Mouse (Mus musculus): ENCODE results near the gene 4930562C15Rik. TPM values are rescaled to one million over a fixed set of nuclear protein-coding genes. Genes with fewer than 3 reads are reported as not detected.

Gene 4930562C15Rik
- polyA plus RNA-seq, 1 experiment from 2014 or later, result 0.36 TPM

DNA sequence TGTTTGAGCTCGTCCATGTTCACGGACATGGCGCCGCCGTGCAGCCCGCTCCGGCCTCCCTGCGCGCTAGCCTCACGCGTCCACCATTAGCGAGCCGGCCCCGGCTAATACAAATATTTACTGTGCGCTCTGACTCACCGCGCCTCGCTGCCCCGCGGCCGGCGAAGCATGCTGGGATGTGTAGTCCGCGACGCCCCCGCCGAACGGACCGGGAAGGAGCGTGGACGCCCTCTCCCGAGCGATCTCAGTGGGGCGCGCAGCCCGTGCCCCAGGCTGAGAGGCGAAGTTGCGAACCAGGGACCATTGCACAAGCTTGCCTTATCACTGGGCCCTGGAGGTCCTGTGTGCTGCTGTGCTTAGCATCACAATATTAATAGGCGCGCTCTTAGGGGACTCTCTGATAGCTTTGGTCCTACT lies 44.5 kb downstream of the 4930562C15Rik start:
- peak overlapping the region; percentile 91 for H3K4me2 ChIP-seq (ENCODE audit: low read depth, low read length, severe bottlenecking)
- ATAC-seq (replicated peaks; ENCODE audit: low FRiP score), result peak; percentile 76
- peak overlapping the region; percentile 81 for H3K9ac ChIP-seq (ENCODE audit: low read length)
- no peaks in the 10 kb centered on the region for H3K36me3 ChIP-seq (ENCODE audit: control insufficient read depth, insufficient read depth, low read length)
- peak; percentile 94 for DNase-seq (ENCODE audit: low spot score)
- peak overlapping the region; percentile 82 for H3K4me3 ChIP-seq (ENCODE audit: low read depth, low read length)
- under 1% methylated on average over 40 of the region's 40 CpGs for WGBS
- no peaks in the 10 kb centered on the region for H3K27me3 ChIP-seq (ENCODE audit: control insufficient read depth, insufficient read depth, low read length)
- H3K4me1 ChIP-seq (replicated peaks; ENCODE audit: control insufficient read depth, insufficient read depth, low read length), result peaks cover 15% of the 10 kb centered on the region
- H3K27ac ChIP-seq (ENCODE audit: low read depth, low read length), result peak overlapping the region; percentile 94
- no peaks in the 10 kb centered on the region for H3K9me3 ChIP-seq (ENCODE audit: control insufficient read depth, low read length)

DNA sequence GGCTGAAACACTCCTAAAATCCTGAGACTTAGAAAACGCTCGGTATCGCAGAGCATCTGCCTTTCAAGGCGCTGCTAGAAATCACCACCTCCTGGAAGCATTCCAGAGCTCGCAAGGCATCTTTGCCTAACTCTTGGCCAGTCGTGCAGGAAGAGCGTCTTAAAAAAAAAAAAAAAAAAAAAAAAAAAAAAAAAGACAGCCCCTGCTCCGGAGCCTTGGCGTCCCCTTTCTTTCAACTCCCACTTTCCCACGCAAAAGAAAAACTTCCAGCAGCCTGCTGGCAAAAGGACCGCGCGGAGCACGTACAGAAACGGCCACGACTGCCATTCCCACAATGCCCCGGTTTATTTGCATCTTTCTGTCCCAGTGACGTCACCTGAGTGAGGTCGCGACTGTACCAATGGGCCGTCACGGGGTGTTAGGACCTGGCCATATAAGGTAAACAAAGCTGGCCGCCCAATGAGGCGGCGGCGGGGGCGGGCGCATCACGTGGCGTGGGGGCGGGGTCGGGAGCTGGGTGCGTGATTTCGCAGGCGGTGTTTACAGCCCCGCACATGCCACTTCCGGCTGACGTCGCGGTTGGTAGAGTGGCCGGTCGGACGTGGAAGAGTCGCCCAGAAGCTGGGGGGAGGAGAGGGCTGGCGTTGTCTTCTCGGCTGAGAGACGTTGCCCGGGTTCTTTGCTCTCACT lies 45.1 kb downstream of the 4930562C15Rik start, which contains the start of gene Ubald1:
Gene Ubald1, minus strand, starts transcription at position 180 of the 690 bp plus-strand sequence.
- peak within 1 kb of the TSS; percentile 91 for H3K4me2 ChIP-seq (ENCODE audit: low read depth, low read length, severe bottlenecking)
- ATAC-seq (replicated peaks; ENCODE audit: low FRiP score), result peak; percentile 90
- no peaks in the 10 kb centered on the region for H3K27me3 ChIP-seq (ENCODE audit: control insufficient read depth, insufficient read depth, low read length)
- peak within 1 kb of the TSS; percentile 81 for H3K9ac ChIP-seq (ENCODE audit: low read length)
- no peaks in the 10 kb centered on the region for H3K36me3 ChIP-seq (ENCODE audit: control insufficient read depth, insufficient read depth, low read length)
- H3K27ac ChIP-seq (ENCODE audit: low read depth, low read length), result peak within 1 kb of the TSS; percentile 94
- peak within 1 kb of the TSS; percentile 82 for H3K4me3 ChIP-seq (ENCODE audit: low read depth, low read length)
- WGBS, result under 1% methylated on average over 48 of the region's 48 CpGs
- no peaks in the 10 kb centered on the region for H3K9me3 ChIP-seq (ENCODE audit: control insufficient read depth, low read length)
- H3K4me1 ChIP-seq (replicated peaks; ENCODE audit: control insufficient read depth, insufficient read depth, low read length), result peaks cover 17% of the 10 kb centered on the region
- DNase-seq (ENCODE audit: low spot score), result peak; percentile 100

DNA sequence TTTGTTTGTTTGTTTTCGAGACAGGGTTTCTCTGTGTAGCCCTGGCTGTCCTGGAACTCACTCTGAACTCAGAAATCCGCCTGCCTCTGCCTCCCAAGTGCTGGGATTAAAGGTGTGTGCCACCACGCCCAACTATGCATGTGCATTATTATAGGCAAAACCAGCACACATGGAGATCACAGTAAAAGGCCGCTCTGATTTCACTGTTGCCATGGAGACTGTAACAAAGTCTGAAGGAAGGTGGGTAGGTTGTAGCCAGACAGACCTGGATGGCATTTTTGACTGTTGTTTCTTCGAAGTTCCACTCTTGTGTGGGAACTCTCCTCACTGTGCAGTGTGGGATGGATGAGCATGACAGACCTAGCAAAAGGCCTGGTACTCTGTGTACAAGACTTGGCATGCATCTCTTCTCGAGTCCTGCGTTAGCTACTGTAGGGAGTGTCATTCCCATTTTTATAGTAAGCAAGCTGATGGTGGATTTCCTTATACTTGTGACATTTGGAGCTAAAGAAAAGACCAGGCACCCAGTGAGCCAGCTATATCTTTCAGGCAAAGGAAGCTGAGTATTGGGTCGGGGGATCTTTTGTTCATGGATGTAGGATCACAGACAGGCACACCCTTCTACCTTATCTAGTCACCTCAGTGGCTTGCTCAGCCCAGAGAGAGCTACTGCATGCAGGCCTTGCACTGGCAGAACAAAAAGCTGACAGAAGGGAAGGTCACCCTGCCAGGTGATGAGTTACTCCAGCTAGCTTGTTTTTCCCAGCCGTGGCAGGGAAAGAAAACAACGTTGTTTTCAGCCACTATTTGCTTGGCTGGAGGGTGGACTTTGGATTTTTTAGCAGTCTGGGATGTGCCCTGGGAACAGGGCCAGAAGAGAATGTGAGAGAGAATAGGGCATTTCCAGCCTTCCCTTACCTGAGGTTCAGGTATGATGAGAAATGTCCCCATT lies 46.5 kb downstream of the 4930562C15Rik start:
- Histone ChIP-seq H3K27me3 (ENCODE audit: control insufficient read depth, insufficient read depth, low read length) (no peaks in the 10 kb centered on the region), H3K4me1 (replicated peaks; ENCODE audit: control insufficient read depth, insufficient read depth, low read length) (peaks cover 16% of the 10 kb centered on the region), H3K36me3 (ENCODE audit: control insufficient read depth, insufficient read depth, low read length) (no peaks in the 10 kb centered on the region), H3K9me3 (ENCODE audit: control insufficient read depth, low read length) (no peaks in the 10 kb centered on the region), H3K4me3 (ENCODE audit: low read depth, low read length) (peak overlapping the region; percentile 82; the same call in 1 of the 2 replicates), H3K9ac (ENCODE audit: low read length) (peak overlapping the region; percentile 71), H3K27ac (ENCODE audit: low read depth, low read length) (no peak overlapping the region), H3K4me2 (ENCODE audit: low read depth, low read length, severe bottlenecking) (peak overlapping the region; percentile 73)
- DNase-seq (ENCODE audit: low spot score), result no peak
- WGBS, result 81% methylated on average over 10 of the region's 10 CpGs
- no peak for ATAC-seq (replicated peaks; ENCODE audit: low FRiP score)

DNA sequence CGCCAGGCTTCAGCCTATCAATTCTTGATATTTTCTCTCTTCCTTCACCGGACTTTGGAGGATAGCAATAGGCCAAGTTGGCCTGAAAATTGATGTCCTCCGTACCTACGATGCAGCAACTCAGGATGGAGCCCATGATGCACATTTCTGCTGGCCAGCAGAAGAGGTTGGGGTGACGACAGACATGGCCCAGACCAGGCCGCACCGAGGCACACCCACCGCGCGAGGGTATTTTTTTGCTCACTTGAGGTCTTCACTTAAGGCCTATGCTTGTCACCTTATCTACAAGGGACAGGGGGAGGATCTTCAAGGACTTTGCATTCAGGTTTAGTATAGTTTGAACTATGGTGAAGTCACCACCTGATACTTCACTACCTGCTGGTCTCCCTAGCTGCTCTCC lies 49.7 kb downstream of the 4930562C15Rik start:
- peak overlapping the region; percentile 90; the same call in 1 of the 2 replicates for H3K4me2 ChIP-seq (ENCODE audit: low read depth, low read length, severe bottlenecking)
- ATAC-seq (replicated peaks; ENCODE audit: low FRiP score), result no peak

DNA sequence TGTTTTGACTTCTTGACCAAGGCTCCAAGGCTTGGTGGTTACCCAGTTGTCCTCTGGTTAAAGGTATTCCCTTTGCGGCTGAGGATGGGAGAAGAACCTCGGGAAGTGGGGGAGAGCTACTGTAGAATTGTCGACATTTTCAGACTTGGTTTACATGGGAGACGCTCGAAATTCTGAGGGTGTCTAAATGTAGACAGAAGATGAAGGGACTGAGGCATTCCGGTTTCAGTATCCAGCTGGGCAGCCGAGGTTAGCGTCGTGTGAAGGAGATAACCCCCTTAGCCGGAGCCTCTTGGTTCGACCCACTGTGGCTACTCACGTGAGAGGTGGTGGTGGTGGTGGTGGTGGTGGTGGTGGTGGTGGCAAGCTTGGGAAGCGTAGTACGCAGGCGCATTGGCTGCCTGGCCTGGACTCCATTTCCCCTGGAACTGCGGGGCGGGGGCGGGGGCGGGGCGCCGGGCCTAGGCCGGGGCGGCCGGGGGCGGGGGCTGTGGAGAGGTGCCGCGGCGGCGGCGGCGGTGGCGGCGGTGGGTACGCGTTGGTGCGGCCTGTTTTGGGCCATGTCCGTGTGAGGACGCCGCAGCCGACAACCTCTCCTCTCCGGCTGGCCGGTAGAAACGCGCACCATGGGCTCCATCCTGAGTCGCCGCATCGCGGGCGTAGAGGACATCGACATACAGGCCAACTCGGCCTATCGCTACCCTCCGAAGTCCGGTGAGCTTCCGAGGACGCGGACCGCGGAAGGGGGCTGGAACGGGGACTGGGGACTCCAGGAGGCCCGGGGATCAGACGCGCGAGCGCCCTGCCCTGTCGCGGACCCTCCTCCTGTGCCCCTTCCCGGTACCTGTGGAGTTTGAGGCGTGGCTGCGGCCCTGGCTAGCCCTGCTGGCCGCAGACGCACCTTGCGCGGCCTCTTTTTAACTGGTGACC lies 50.8 kb downstream of the 4930562C15Rik start, which contains the start of gene Mgrn1:
Gene Mgrn1, plus strand, starts transcription at position 490 of the 930 bp plus-strand sequence.
- Histone ChIP-seq H3K4me2 (ENCODE audit: low read depth, low read length, severe bottlenecking) (peak within 1 kb of the TSS; percentile 90), H3K36me3 (ENCODE audit: control insufficient read depth, insufficient read depth, low read length) (no peaks in the 10 kb centered on the region), H3K27me3 (ENCODE audit: control insufficient read depth, insufficient read depth, low read length) (no peaks in the 10 kb centered on the region), H3K9me3 (ENCODE audit: control insufficient read depth, low read length) (no peaks in the 10 kb centered on the region), H3K4me3 (ENCODE audit: low read depth, low read length) (peak within 1 kb of the TSS; percentile 86), H3K4me1 (replicated peaks; ENCODE audit: control insufficient read depth, insufficient read depth, low read length) (peaks cover 13% of the 10 kb centered on the region; the same call in 1 of the 2 replicates), H3K9ac (ENCODE audit: low read length) (peak within 1 kb of the TSS; percentile 91), H3K27ac (ENCODE audit: low read depth, low read length) (peak within 1 kb of the TSS; percentile 53)
- ATAC-seq (replicated peaks; ENCODE audit: low FRiP score) (peak; percentile 92), DNase-seq (ENCODE audit: low spot score) (peak; percentile 95)
- WGBS, result under 1% methylated on average over 73 of the region's 74 CpGs

More for the DNA sequence above, 49.7 kb downstream of the 4930562C15Rik start:
- no peaks in the 10 kb centered on the region for H3K9me3 ChIP-seq (ENCODE audit: control insufficient read depth, low read length)
- 93% methylated on average over 10 of the region's 10 CpGs for WGBS
- no peak for DNase-seq (ENCODE audit: low spot score)
- no peaks in the 10 kb centered on the region for H3K27me3 ChIP-seq (ENCODE audit: control insufficient read depth, insufficient read depth, low read length)
- H3K27ac ChIP-seq (ENCODE audit: low read depth, low read length), result no peak overlapping the region
- peaks cover 14% of the 10 kb centered on the region; the same call in 1 of the 2 replicates for H3K4me1 ChIP-seq (replicated peaks; ENCODE audit: control insufficient read depth, insufficient read depth, low read length)
- H3K4me3 ChIP-seq (ENCODE audit: low read depth, low read length), result peak overlapping the region; percentile 86; the same call in 1 of the 2 replicates
- H3K9ac ChIP-seq (ENCODE audit: low read length), result no peak overlapping the region
- H3K36me3 ChIP-seq (ENCODE audit: control insufficient read depth, insufficient read depth, low read length), result no peaks in the 10 kb centered on the region

DNA sequence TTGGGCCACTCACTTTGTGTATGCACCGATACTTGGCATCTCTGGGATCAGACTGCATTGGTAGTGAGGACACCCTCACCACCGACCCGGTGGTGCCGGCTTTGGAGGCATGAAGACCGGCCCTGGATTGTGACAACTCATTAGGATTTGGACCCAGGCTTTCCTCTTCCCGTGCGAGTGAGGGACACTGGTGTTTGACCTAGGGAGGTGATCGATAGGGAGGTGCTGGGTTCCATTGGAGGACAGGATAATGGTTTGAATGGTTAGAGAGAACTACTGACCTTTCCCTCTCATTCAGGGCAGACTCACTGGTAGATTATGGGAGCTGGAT lies 51.4 kb downstream of the 4930562C15Rik start:
- no peaks in the 10 kb centered on the region for H3K27me3 ChIP-seq (ENCODE audit: control insufficient read depth, insufficient read depth, low read length)
- no peak; the same call in 1 of the 2 replicates for ATAC-seq (replicated peaks; ENCODE audit: low FRiP score)
- peak overlapping the region; percentile 53; the same call in 1 of the 2 replicates for H3K27ac ChIP-seq (ENCODE audit: low read depth, low read length)

DNA sequence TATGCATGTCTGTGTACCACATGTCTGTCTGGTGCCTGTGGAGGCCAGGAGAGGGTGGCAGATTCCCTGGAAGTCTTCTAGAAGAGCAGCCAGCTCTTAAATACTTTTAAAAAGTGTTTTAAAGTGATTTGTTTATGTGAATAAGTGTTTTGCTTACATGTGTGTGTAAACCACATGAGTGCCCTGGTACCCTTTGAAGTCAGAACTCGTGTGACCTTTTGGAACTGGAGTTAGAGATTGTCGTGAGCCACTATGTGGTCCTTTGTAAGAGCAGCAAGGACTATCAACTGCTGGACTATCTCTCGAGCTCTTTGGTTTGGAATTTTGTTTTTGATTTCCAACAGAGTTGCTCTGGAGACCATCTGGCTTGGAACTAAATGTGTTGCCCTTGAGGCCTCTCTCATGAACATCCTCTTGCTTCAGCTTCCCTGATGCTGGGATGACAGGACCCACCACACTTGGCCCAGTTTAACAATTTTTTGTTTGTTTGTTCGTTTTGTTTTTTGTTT lies 55.0 kb downstream of the 4930562C15Rik start:
- no peak for ATAC-seq (replicated peaks; ENCODE audit: low FRiP score)
- Histone ChIP-seq H3K4me2 (ENCODE audit: low read depth, low read length, severe bottlenecking) (no peak overlapping the region), H3K4me1 (replicated peaks; ENCODE audit: control insufficient read depth, insufficient read depth, low read length) (peaks cover 9% of the 10 kb centered on the region; the same call in 1 of the 2 replicates), H3K4me3 (ENCODE audit: low read depth, low read length) (no peak overlapping the region), H3K36me3 (ENCODE audit: control insufficient read depth, insufficient read depth, low read length) (no peaks in the 10 kb centered on the region), H3K9ac (ENCODE audit: low read length) (no peak overlapping the region), H3K27ac (ENCODE audit: low read depth, low read length) (no peak overlapping the region), H3K27me3 (ENCODE audit: control insufficient read depth, insufficient read depth, low read length) (no peaks in the 10 kb centered on the region), H3K9me3 (ENCODE audit: control insufficient read depth, low read length) (no peaks in the 10 kb centered on the region)
- no peak for DNase-seq (ENCODE audit: low spot score)
- 77% methylated on average over 4 of the region's 4 CpGs for WGBS

More for the DNA sequence above, 51.4 kb downstream of the 4930562C15Rik start:
- WGBS, result 1% methylated on average over 8 of the region's 8 CpGs
- DNase-seq (ENCODE audit: low spot score), result no peak
- H3K9me3 ChIP-seq (ENCODE audit: control insufficient read depth, low read length), result no peaks in the 10 kb centered on the region
- no peaks in the 10 kb centered on the region for H3K36me3 ChIP-seq (ENCODE audit: control insufficient read depth, insufficient read depth, low read length)
- H3K4me2 ChIP-seq (ENCODE audit: low read depth, low read length, severe bottlenecking), result peak overlapping the region; percentile 90
- peak overlapping the region; percentile 86 for H3K4me3 ChIP-seq (ENCODE audit: low read depth, low read length)
- peaks cover 11% of the 10 kb centered on the region; the same call in 1 of the 2 replicates for H3K4me1 ChIP-seq (replicated peaks; ENCODE audit: control insufficient read depth, insufficient read depth, low read length)
- H3K9ac ChIP-seq (ENCODE audit: low read length), result peak overlapping the region; percentile 91
